Mouse (Mus musculus) hindbrain, postnatal 0 days (tissue): ENCODE measurements around the gene Nxph1. TPM values are rescaled to one million over a fixed set of nuclear protein-coding genes. Genes with fewer than 3 reads are reported as not detected.

Experiments used
- ATAC-seq: fragments of 200-750 bp; cut with Nextera tagmentation; 2 replicates; pipeline ENCODE4 v1.8.0; 2017; ENCODE audit warnings: mild to moderate bottlenecking, moderate TSS enrichment, moderate library complexity
- DNase-seq: peaks from one replicate; pipeline ENCODE4 v3.0.0-alpha.2; 2015; ENCODE audit warnings: low spot score
- H3K27ac ChIP-seq: fragments of 300-500 bp; sonication (generic); 2 replicates; pipeline ENCODE4 v1.5.1; 2014; ENCODE audit warnings: mild to moderate bottlenecking
- H3K27me3 ChIP-seq: fragments of 300-500 bp; sonication (generic); 2 replicates; pipeline ENCODE4 v1.6.1; 2014; ENCODE audit warnings: low read length, mixed read lengths; ENCODE audit not compliant: insufficient read depth
- H3K36me3 ChIP-seq: fragments of 300-500 bp; sonication (generic); 2 replicates; pipeline ENCODE4 v1.6.1; 2014; ENCODE audit warnings: low read length, mixed read lengths; ENCODE audit not compliant: insufficient read depth
- H3K4me1 ChIP-seq: fragments of 300-500 bp; sonication (generic); 2 replicates; pipeline ENCODE4 v1.6.1; 2014; ENCODE audit warnings: antibody characterized with exemption, low read length, mixed read lengths; ENCODE audit not compliant: insufficient read depth
- H3K4me2 ChIP-seq: fragments of 300-500 bp; sonication (generic); 2 replicates; pipeline ENCODE4 v1.6.1; 2014; ENCODE audit warnings: low read depth, mild to moderate bottlenecking, low read length, moderate library complexity, mixed read lengths
- H3K4me3 ChIP-seq: fragments of 300-500 bp; sonication (generic); 2 replicates; pipeline ENCODE4 v1.5.1; 2014; ENCODE audit warnings: low read length
- H3K9ac ChIP-seq: fragments of 300-500 bp; sonication (generic); replicated peaks from 2 replicates; pipeline ENCODE4 v1.6.1; 2014; ENCODE audit warnings: mild to moderate bottlenecking, low read length, moderate library complexity, mixed read lengths
- H3K9me3 ChIP-seq: fragments of 300-500 bp; sonication (generic); 2 replicates; pipeline ENCODE4 v1.6.1; 2016; ENCODE audit warnings: low read length, mixed read lengths
- CTCF ChIP-seq: IDR thresholded peaks from 2 replicates; pipeline ENCODE4 v1.5.1; 2016; ENCODE audit warnings: antibody characterized with exemption, control low read depth, low read depth
- WGBS: fragments of 180-500 bp; shearing (Covaris S2); extraction: QIAGEN DNeasy Blood & Tissue Kit; methylation state at CpG from one replicate; pipeline ENCODE4 v1.1.7; 2014; 5-methylcytosine and 5-hydroxymethylcytosine counted together
- polyA plus RNA-seq: library from polyadenylated mRNA; unstranded; fragments of >200 nt; fragmentation: Nextera tagmentation; extraction: Ambion mirVana; gene quantifications from 2 replicates; pipeline ENCODE4 v1.2.1, GENCODE M21; 2015
- total RNA-seq: library from RNA; depleted of rRNA; stranded (reverse); fragments of >200 nt; gene quantifications from 2 replicates; pipeline ENCODE4 v1.2.3, GENCODE M21; 2014; rRNA removed

Nxph1 gene
- 65.3 and 68.5 TPM in 2 replicates for total RNA-seq
- polyA plus RNA-seq = 94.8 and 99.9 TPM in 2 replicates

GRCm38 (mm10) chr6:8948131-8948470, at the start of gene Nxph1:
Gene Nxph1 (plus strand): TSS chr6:8948431.
- peak; percentile 46; the same call in 1 of the 2 replicates for ATAC-seq
- DNase-seq = no peak
- peaks cover 3% of the 10 kb centered on the region; the same call in 1 of the 2 replicates for H3K4me1 ChIP-seq
- peak within 1 kb of the TSS; percentile 68 for H3K9ac ChIP-seq
- H3K36me3 ChIP-seq = no peaks in the 10 kb centered on the region
- no peaks in the 10 kb centered on the region for H3K9me3 ChIP-seq
- H3K4me3 ChIP-seq = peak within 1 kb of the TSS; percentile 62
- peak within 1 kb of the TSS; percentile 76 for H3K27ac ChIP-seq
- no peaks in the 10 kb centered on the region for H3K27me3 ChIP-seq
- peak; percentile 2; the same call in 1 of the 2 replicates for TF ChIP-seq CTCF
- peak within 1 kb of the TSS; percentile 78 for H3K4me2 ChIP-seq
- WGBS = 3% methylated on average over 16 of the region's 16 CpGs

GRCm38 (mm10) chr6:8900021-8900728, 48.1 kb upstream of the Nxph1 start:
- Histone ChIP-seq H3K4me3 (no peak overlapping the region), H3K9ac (no peak overlapping the region), H3K27me3 (no peaks in the 10 kb centered on the region), H3K9me3 (no peaks in the 10 kb centered on the region), H3K4me2 (no peak overlapping the region), H3K36me3 (no peaks in the 10 kb centered on the region), H3K27ac (no peak overlapping the region; the same call in 1 of the 2 replicates), H3K4me1 (peaks cover 13% of the 10 kb centered on the region)
- TF ChIP-seq CTCF = no peak
- DNase-seq = no peak
- ATAC-seq = 0 out of 2 replicates have a peak, but pooled peaks have one; percentile 51
- WGBS = 57% methylated on average over 7 of the region's 7 CpGs

- Histone ChIP-seq H3K4me3 (no peak overlapping the region), H3K4me1 (peaks cover 13% of the 10 kb centered on the region), H3K9me3 (no peaks in the 10 kb centered on the region), H3K4me2 (no peak overlapping the region), H3K27me3 (no peaks in the 10 kb centered on the region), H3K9ac (no peak overlapping the region), H3K27ac (no peak overlapping the region), H3K36me3 (no peaks in the 10 kb centered on the region)
- WGBS = 30% methylated on average over 2 of the region's 2 CpGs
- ATAC-seq (no peak), DNase-seq (no peak)
- no peak for TF ChIP-seq CTCF
These were observed 47.5 kb upstream of the Nxph1 start for GRCm38 (mm10) chr6:8900729-8901122.

- DNase-seq (no peak), ATAC-seq (no peak)
- H3K9ac ChIP-seq = no peak overlapping the region
- no peak overlapping the region for H3K4me3 ChIP-seq
- H3K9me3 ChIP-seq = no peaks in the 10 kb centered on the region
- no peaks in the 10 kb centered on the region for H3K4me1 ChIP-seq
- no peaks in the 10 kb centered on the region for H3K36me3 ChIP-seq
- H3K27ac ChIP-seq = no peak overlapping the region
- no peak for TF ChIP-seq CTCF
- no peaks in the 10 kb centered on the region for H3K27me3 ChIP-seq
- H3K4me2 ChIP-seq = no peak overlapping the region
- WGBS = 50% methylated on average over 3 of the region's 3 CpGs
These were observed 40.3 kb upstream of the Nxph1 start for GRCm38 (mm10) chr6:8907917-8908316.

GRCm38 (mm10) chr6:8913404-8913803, 34.8 kb upstream of the Nxph1 start:
- H3K27ac ChIP-seq = no peak overlapping the region
- no peaks in the 10 kb centered on the region for H3K36me3 ChIP-seq
- ATAC-seq (no peak), DNase-seq (no peak)
- no peak overlapping the region for H3K9ac ChIP-seq
- no peak overlapping the region for H3K4me3 ChIP-seq
- no peaks in the 10 kb centered on the region for H3K4me1 ChIP-seq
- H3K27me3 ChIP-seq = no peaks in the 10 kb centered on the region
- H3K4me2 ChIP-seq = no peak overlapping the region
- no peak for TF ChIP-seq CTCF
- H3K9me3 ChIP-seq = no peaks in the 10 kb centered on the region

GRCm38 (mm10) chr6:8914682-8915081, 33.5 kb upstream of the Nxph1 start:
- Histone ChIP-seq H3K36me3 (no peaks in the 10 kb centered on the region), H3K27ac (no peak overlapping the region), H3K9me3 (no peaks in the 10 kb centered on the region), H3K4me2 (no peak overlapping the region), H3K4me1 (no peaks in the 10 kb centered on the region), H3K9ac (no peak overlapping the region), H3K27me3 (no peaks in the 10 kb centered on the region), H3K4me3 (no peak overlapping the region)
- DNase-seq (no peak), ATAC-seq (no peak)
- TF ChIP-seq CTCF = no peak
- 85% methylated on average over 3 of the region's 3 CpGs for WGBS

- no peak for DNase-seq
- H3K9me3 ChIP-seq = no peaks in the 10 kb centered on the region
- no peak overlapping the region for H3K4me2 ChIP-seq
- ATAC-seq = no peak
- H3K9ac ChIP-seq = no peak overlapping the region
- TF ChIP-seq CTCF = no peak
- no peaks in the 10 kb centered on the region for H3K36me3 ChIP-seq
- no peak overlapping the region for H3K27ac ChIP-seq
- H3K27me3 ChIP-seq = no peaks in the 10 kb centered on the region
- no peak overlapping the region for H3K4me3 ChIP-seq
- no peaks in the 10 kb centered on the region for H3K4me1 ChIP-seq
- WGBS = 70% methylated on average over 6 of the region's 6 CpGs
These were observed 23.8 kb upstream of the Nxph1 start for GRCm38 (mm10) chr6:8924481-8924880.
